Mouse (Mus musculus): Measurements from ENCODE around the gene Bicdl2. TPM values are rescaled to one million over a fixed set of nuclear protein-coding genes. Genes with fewer than 3 reads are reported as not detected.

Bicdl2 gene
- polyA plus RNA-seq, 1 experiment from 2014 or later: not detected

GRCm38 (mm10) chr17:23717003-23717402 is 56.7 kb downstream of the Bicdl2 start:
- no peak overlapping the region for H3K4me3 ChIP-seq (ENCODE audit: inconsistent target)
- no peak overlapping the region for H3K27ac ChIP-seq
- no peaks in the 10 kb centered on the region for H3K79me2 ChIP-seq (ENCODE audit: inconsistent target)
- WGBS (ENCODE audit: missing documents): 100% methylated on average over 2 of the region's 2 CpGs
- H3K36me3 ChIP-seq (ENCODE audit: inconsistent target): no peaks in the 10 kb centered on the region

Other genes with a start within 250 kb of the Bicdl2 start
- gene Vmn2r117, start 180.8 kb upstream of the Bicdl2 start, polyA plus RNA-seq (2018): not detected in 3 replicates
- gene Zfp213, start 96.3 kb upstream of the Bicdl2 start, polyA plus RNA-seq (2018): 1.9 to 4.8 TPM (median 3.4 TPM) in 3 replicates
- 0.16 to 0.60 TPM (median 0.52 TPM) in 3 replicates for gene Zfp13, start 61.0 kb upstream of the Bicdl2 start, polyA plus RNA-seq (2018)
- gene Zscan10, start 59.6 kb upstream of the Bicdl2 start, polyA plus RNA-seq (2018): not detected in 3 replicates
- 0.14 to 0.56 TPM (median 0.25 TPM) in 3 replicates for gene Mmp25, start 15.2 kb upstream of the Bicdl2 start, polyA plus RNA-seq (2018)
- gene Hcfc1r1, start 13.1 kb downstream of the Bicdl2 start, polyA plus RNA-seq (2018): 90.7 to 174 TPM (median 112 TPM) in 3 replicates
- gene Thoc6, start 13.4 kb downstream of the Bicdl2 start, polyA plus RNA-seq (2018): 11.0 to 17.8 TPM (median 16.3 TPM) in 3 replicates
- gene Tnfrsf12a, start 17.0 kb downstream of the Bicdl2 start, polyA plus RNA-seq (2018): 3.2 to 12.0 TPM (median 5.7 TPM) in 3 replicates
- gene Cldn6, start 18.7 kb downstream of the Bicdl2 start, polyA plus RNA-seq (2018): not detected in 3 replicates
- gene Cldn9, start 23.5 kb downstream of the Bicdl2 start, polyA plus RNA-seq (2018): not detected in 3 replicates
- gene 1520401A03Rik, start 62.3 kb downstream of the Bicdl2 start, polyA plus RNA-seq (2018): not detected in 3 replicates
- 2.0 to 9.0 TPM (median 2.7 TPM) in 3 replicates for gene Pkmyt1, start 65.8 kb downstream of the Bicdl2 start, polyA plus RNA-seq (2018)
- 6.4 to 12.8 TPM (median 6.5 TPM) in 3 replicates for gene Paqr4, start 80.4 kb downstream of the Bicdl2 start, polyA plus RNA-seq (2018)
- not detected in 3 replicates for gene Kremen2, start 85.3 kb downstream of the Bicdl2 start, polyA plus RNA-seq (2018)
- gene Flywch1, start 111.1 kb downstream of the Bicdl2 start, polyA plus RNA-seq (2018): 15.5 to 20.8 TPM (median 19.7 TPM) in 3 replicates
- gene Flywch2, start 125.6 kb downstream of the Bicdl2 start, polyA plus RNA-seq (2018): 0.43 to 1.8 TPM in 2 of 3 replicates, not detected in the other
- 101 to 166 TPM (median 130 TPM) in 3 replicates for gene Srrm2, start 130.0 kb downstream of the Bicdl2 start, polyA plus RNA-seq (2018)
- gene Elob, start 168.6 kb downstream of the Bicdl2 start, polyA plus RNA-seq (2018): 177 to 422 TPM (median 330 TPM) in 3 replicates
- gene Prss33, start 175.6 kb downstream of the Bicdl2 start, polyA plus RNA-seq (2018): not detected in 3 replicates
- not detected in 3 replicates for gene Prss32, start 183.3 kb downstream of the Bicdl2 start, polyA plus RNA-seq (2018)
- gene Prss41, start 183.7 kb downstream of the Bicdl2 start, polyA plus RNA-seq (2018): not detected in 3 replicates
- gene Prss21, start 207.6 kb downstream of the Bicdl2 start, polyA plus RNA-seq (2018): not detected in 3 replicates
- not detected in 3 replicates for gene Dcpp1, start 220.4 kb downstream of the Bicdl2 start, polyA plus RNA-seq (2018)
- not detected in 3 replicates for gene Dcpp2, start 220.4 kb downstream of the Bicdl2 start, polyA plus RNA-seq (2018)